Mouse (Mus musculus) midbrain, embryonic 13.5 days (tissue): Measurements from ENCODE around the gene Ucn3. TPM values are rescaled to one million over a fixed set of nuclear protein-coding genes. Genes with fewer than 3 reads are reported as not detected.

ENCODE experiments used
- ATAC-seq: fragments of 200-750 bp; cut with Nextera tagmentation; 2 replicates; pipeline ENCODE4 v1.8.0; 2017; ENCODE audit warnings: mild to moderate bottlenecking, moderate TSS enrichment, moderate library complexity
- H3K27ac ChIP-seq: fragments of 300-500 bp; sonication (generic); 2 replicates; pipeline ENCODE4 v1.5.1; 2015; ENCODE audit warnings: inconsistent platforms, mild to moderate bottlenecking, moderate library complexity
- H3K27me3 ChIP-seq: fragments of 300-500 bp; sonication (generic); 2 replicates; pipeline ENCODE4 v1.6.1; 2015; ENCODE audit warnings: mild to moderate bottlenecking, inconsistent platforms
- H3K36me3 ChIP-seq: fragments of 300-500 bp; sonication (generic); 2 replicates; pipeline ENCODE4 v1.6.1; 2015; ENCODE audit warnings: mild to moderate bottlenecking, inconsistent platforms
- H3K4me1 ChIP-seq: fragments of 300-500 bp; sonication (generic); replicated peaks from 2 replicates; pipeline ENCODE4 v1.6.1; 2015; ENCODE audit warnings: inconsistent platforms
- H3K4me2 ChIP-seq: fragments of 300-500 bp; sonication (generic); replicated peaks from 2 replicates; pipeline ENCODE4 v1.6.1; 2015; ENCODE audit warnings: moderate library complexity, mild to moderate bottlenecking, inconsistent platforms
- H3K4me3 ChIP-seq: fragments of 300-500 bp; sonication (generic); replicated peaks from 2 replicates; pipeline ENCODE4 v1.5.1; 2015; ENCODE audit warnings: mild to moderate bottlenecking, inconsistent platforms
- H3K9ac ChIP-seq: fragments of 300-500 bp; sonication (generic); replicated peaks from 2 replicates; pipeline ENCODE4 v1.6.1; 2015; ENCODE audit warnings: mild to moderate bottlenecking, inconsistent platforms
- H3K9me3 ChIP-seq: fragments of 300-500 bp; sonication (generic); 2 replicates; pipeline ENCODE4 v1.6.1; 2016; ENCODE audit warnings: mild to moderate bottlenecking, inconsistent platforms
- WGBS: fragments of 180-500 bp; shearing (Covaris S2); methylation state at CpG from one replicate; pipeline ENCODE4 v1.1.7; 2015; 5-methylcytosine and 5-hydroxymethylcytosine counted together
- polyA plus RNA-seq: library from polyadenylated mRNA; unstranded; fragments of >200 nt; fragmentation: Nextera tagmentation; extraction: Ambion mirVana; gene quantifications from 2 replicates; pipeline ENCODE4 v1.2.1, GENCODE M21; 2015

Gene Ucn3
- polyA plus RNA-seq: not detected in 2 replicates

- Histone ChIP-seq H3K4me2 (no peak within 1 kb of the TSS), H3K4me3 (no peak within 1 kb of the TSS), H3K9ac (no peak within 1 kb of the TSS), H3K36me3 (no peaks in the 10 kb centered on the region), H3K9me3 (no peaks in the 10 kb centered on the region), H3K4me1 (no peaks in the 10 kb centered on the region), H3K27ac (no peak within 1 kb of the TSS), H3K27me3 (no peaks in the 10 kb centered on the region)
- ATAC-seq: no peak
- WGBS: 71% methylated on average over 2 of the region's 2 CpGs
Measured at GRCm38 (mm10) chr13:3945249-3945648, at the start of gene Ucn3. Ucn3 (minus strand) TSS chr13:3945349.

- Histone ChIP-seq H3K4me3 (no peak overlapping the region), H3K27me3 (no peaks in the 10 kb centered on the region), H3K9ac (no peak overlapping the region), H3K27ac (no peak overlapping the region), H3K4me2 (no peak overlapping the region), H3K4me1 (no peaks in the 10 kb centered on the region), H3K9me3 (no peaks in the 10 kb centered on the region; the same call in 1 of the 2 replicates), H3K36me3 (no peaks in the 10 kb centered on the region)
- no peak for ATAC-seq
Measured at GRCm38 (mm10) chr13:3992081-3992480, 46.9 kb upstream of the Ucn3 start.

- H3K27me3 ChIP-seq: no peaks in the 10 kb centered on the region
- no peak overlapping the region for H3K9ac ChIP-seq
- H3K36me3 ChIP-seq: no peaks in the 10 kb centered on the region
- H3K4me2 ChIP-seq: no peak overlapping the region
- H3K9me3 ChIP-seq: no peaks in the 10 kb centered on the region
- ATAC-seq: no peak
- WGBS: 94% methylated on average over 4 of the region's 4 CpGs
- no peak overlapping the region for H3K27ac ChIP-seq
- H3K4me1 ChIP-seq: no peaks in the 10 kb centered on the region
- H3K4me3 ChIP-seq: no peak overlapping the region
Measured at GRCm38 (mm10) chr13:3968849-3969248, 23.7 kb upstream of the Ucn3 start.

GRCm38 (mm10) chr13:3951198-3951914 is 6.2 kb upstream of the Ucn3 start:
- no peak overlapping the region for H3K9ac ChIP-seq
- H3K4me3 ChIP-seq: no peak overlapping the region
- ATAC-seq: no peak
- H3K27me3 ChIP-seq: no peaks in the 10 kb centered on the region
- no peaks in the 10 kb centered on the region for H3K36me3 ChIP-seq
- H3K4me1 ChIP-seq: no peaks in the 10 kb centered on the region
- no peak overlapping the region for H3K4me2 ChIP-seq
- WGBS: 85% methylated on average over 6 of the region's 6 CpGs
- no peak overlapping the region for H3K27ac ChIP-seq
- no peaks in the 10 kb centered on the region for H3K9me3 ChIP-seq

- Histone ChIP-seq H3K27me3 (no peaks in the 10 kb centered on the region), H3K4me3 (no peak overlapping the region), H3K4me1 (no peaks in the 10 kb centered on the region), H3K4me2 (no peak overlapping the region), H3K9ac (no peak overlapping the region), H3K27ac (no peak overlapping the region), H3K36me3 (no peaks in the 10 kb centered on the region), H3K9me3 (no peaks in the 10 kb centered on the region)
- ATAC-seq: no peak
- WGBS: 90% methylated on average over 4 of the region's 4 CpGs
Measured at GRCm38 (mm10) chr13:3949477-3949876, 4.3 kb upstream of the Ucn3 start.

- Histone ChIP-seq H3K4me2 (no peak overlapping the region), H3K9me3 (no peaks in the 10 kb centered on the region), H3K27ac (no peak overlapping the region), H3K4me1 (no peaks in the 10 kb centered on the region), H3K36me3 (no peaks in the 10 kb centered on the region), H3K4me3 (no peak overlapping the region), H3K27me3 (no peaks in the 10 kb centered on the region), H3K9ac (no peak overlapping the region)
- no peak for ATAC-seq
- WGBS: 89% methylated on average over 4 of the region's 4 CpGs
Measured at GRCm38 (mm10) chr13:3947267-3947666, 2.1 kb upstream of the Ucn3 start.

- 85% methylated on average over 7 of the region's 7 CpGs for WGBS
- Histone ChIP-seq H3K9ac (no peak overlapping the region), H3K27ac (no peak overlapping the region), H3K4me1 (no peaks in the 10 kb centered on the region), H3K9me3 (no peaks in the 10 kb centered on the region), H3K4me3 (no peak overlapping the region), H3K4me2 (no peak overlapping the region), H3K27me3 (no peaks in the 10 kb centered on the region), H3K36me3 (no peaks in the 10 kb centered on the region)
- ATAC-seq: no peak
Measured at GRCm38 (mm10) chr13:3944699-3945098, 450 bp downstream of the Ucn3 start.

- Histone ChIP-seq H3K27me3 (no peaks in the 10 kb centered on the region), H3K27ac (no peak overlapping the region), H3K4me3 (no peak overlapping the region), H3K36me3 (no peaks in the 10 kb centered on the region), H3K4me1 (no peaks in the 10 kb centered on the region), H3K9me3 (no peaks in the 10 kb centered on the region), H3K4me2 (no peak overlapping the region), H3K9ac (no peak overlapping the region)
- WGBS: 88% methylated on average over 6 of the region's 6 CpGs
- no peak for ATAC-seq
Measured at GRCm38 (mm10) chr13:3926046-3926445, 19.1 kb downstream of the Ucn3 start.

- 91% methylated on average over 6 of the region's 6 CpGs for WGBS
- no peak overlapping the region for H3K27ac ChIP-seq
- no peak for ATAC-seq
- no peaks in the 10 kb centered on the region for H3K27me3 ChIP-seq
- no peaks in the 10 kb centered on the region for H3K4me1 ChIP-seq
- H3K9ac ChIP-seq: no peak overlapping the region
- H3K4me3 ChIP-seq: no peak overlapping the region
- no peaks in the 10 kb centered on the region for H3K36me3 ChIP-seq
- no peaks in the 10 kb centered on the region for H3K9me3 ChIP-seq
- H3K4me2 ChIP-seq: no peak overlapping the region
Measured at GRCm38 (mm10) chr13:3925632-3926031, 19.5 kb downstream of the Ucn3 start.

- H3K9me3 ChIP-seq: no peaks in the 10 kb centered on the region
- no peak overlapping the region for H3K4me3 ChIP-seq
- no peaks in the 10 kb centered on the region for H3K4me1 ChIP-seq
- no peak overlapping the region for H3K27ac ChIP-seq
- no peak overlapping the region for H3K4me2 ChIP-seq
- no peaks in the 10 kb centered on the region for H3K27me3 ChIP-seq
- no peaks in the 10 kb centered on the region for H3K36me3 ChIP-seq
- no peak overlapping the region for H3K9ac ChIP-seq
- WGBS: 93% methylated on average over 5 of the region's 5 CpGs
- no peak for ATAC-seq
Measured at GRCm38 (mm10) chr13:3924483-3924882, 20.7 kb downstream of the Ucn3 start.

- H3K9me3 ChIP-seq: no peaks in the 10 kb centered on the region
- under 1% methylated on average over 52 of the region's 52 CpGs for WGBS
- peak within 1 kb of the TSS; percentile 89 for H3K4me3 ChIP-seq
- H3K9ac ChIP-seq: peak within 1 kb of the TSS; percentile 74
- peaks cover 10% of the 10 kb centered on the region for H3K4me1 ChIP-seq
- peak within 1 kb of the TSS; percentile 81 for H3K4me2 ChIP-seq
- ATAC-seq: peak; percentile 98
- peak within 1 kb of the TSS; percentile 60; the same call in 1 of the 2 replicates for H3K27ac ChIP-seq
- H3K36me3 ChIP-seq: 0 out of 2 replicates have a peak, but pooled peaks cover 9% of the 10 kb centered on the region
- H3K27me3 ChIP-seq: no peaks in the 10 kb centered on the region
Measured at GRCm38 (mm10) chr13:3917571-3918311, 27.4 kb downstream of the Ucn3 start, which contains the start of the genes Net1 and Tubal3. Net1 (minus strand) TSS chr13:3918220. Tubal3 (plus strand) TSS chr13:3918274.

GRCm38 (mm10) chr13:3913504-3913903 is 31.6 kb downstream of the Ucn3 start:
- Histone ChIP-seq H3K36me3 (peaks cover 19% of the 10 kb centered on the region; the same call in 1 of the 2 replicates), H3K4me3 (no peak overlapping the region), H3K4me1 (peaks cover 10% of the 10 kb centered on the region), H3K27ac (no peak overlapping the region), H3K9me3 (no peaks in the 10 kb centered on the region), H3K9ac (no peak overlapping the region), H3K4me2 (no peak overlapping the region), H3K27me3 (no peaks in the 10 kb centered on the region)
- ATAC-seq: no peak
- 94% methylated on average over 4 of the region's 4 CpGs for WGBS
